Mouse (Mus musculus) spleen, adult 2 months (tissue): ENCODE data around the gene Ubr1.

Source experiments
- CTCF ChIP-seq: fragments of 200-500 bp; IDR thresholded peaks from 2 replicates; pipeline ENCODE4 v1.5.1; 2011; ENCODE audit warnings: mild to moderate bottlenecking, inconsistent platforms; ENCODE audit not compliant: insufficient read depth, insufficient read length, insufficient replicate concordance; ENCODE audit errors: extremely low read depth
- POLR2A ChIP-seq: fragments of 200-500 bp; IDR thresholded peaks from 2 replicates; pipeline ENCODE4 v1.6.1; 2011; ENCODE audit warnings: low read depth, low read length, inconsistent platforms

DNA sequence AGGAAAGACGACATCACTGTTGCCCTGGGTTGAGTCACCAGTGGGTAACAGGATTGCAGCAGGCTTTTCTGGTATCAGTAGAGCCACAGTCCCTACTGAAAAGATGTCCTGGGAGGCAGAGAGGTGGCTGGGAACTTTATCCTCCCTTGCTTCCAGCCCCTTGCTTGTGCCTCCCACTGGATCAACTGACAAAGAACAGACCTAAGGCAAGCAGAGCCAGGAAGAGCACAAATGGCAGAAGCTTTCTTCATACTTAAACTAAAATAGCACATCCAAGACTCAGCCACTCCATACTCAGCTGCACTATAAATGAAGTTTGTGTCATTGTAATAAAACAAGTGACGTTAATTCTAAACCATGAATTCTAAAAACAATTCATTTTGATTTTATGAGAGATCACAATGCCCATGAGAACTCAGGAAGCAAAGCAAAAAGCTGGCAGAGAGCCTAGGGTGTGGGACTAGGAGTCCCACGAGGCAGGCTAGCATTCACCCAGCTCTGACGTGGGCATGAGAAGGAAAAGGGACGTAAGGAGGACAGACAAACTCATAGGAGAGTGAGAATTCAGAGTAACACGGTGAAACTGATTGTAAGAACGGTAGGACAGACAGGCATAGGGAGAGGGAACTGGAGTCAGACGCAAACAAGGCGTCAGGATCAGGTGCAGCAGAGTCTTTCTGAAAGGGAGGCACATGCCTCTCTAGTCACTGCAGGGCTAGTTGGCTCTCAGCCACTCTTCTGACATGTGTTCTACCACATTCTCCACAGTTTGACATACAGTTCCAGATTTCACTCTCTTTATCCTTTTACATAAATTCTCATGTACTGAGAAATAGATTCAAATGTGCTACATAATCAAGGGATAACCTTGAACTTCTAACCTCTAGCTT lies 98.8 kb downstream of the Ubr1 start:
- TF ChIP-seq CTCF (no peak), POLR2A (no peak)
